28 mouse cellular contexts compared by ENCODE assay signal in the genomic region with DNA sequence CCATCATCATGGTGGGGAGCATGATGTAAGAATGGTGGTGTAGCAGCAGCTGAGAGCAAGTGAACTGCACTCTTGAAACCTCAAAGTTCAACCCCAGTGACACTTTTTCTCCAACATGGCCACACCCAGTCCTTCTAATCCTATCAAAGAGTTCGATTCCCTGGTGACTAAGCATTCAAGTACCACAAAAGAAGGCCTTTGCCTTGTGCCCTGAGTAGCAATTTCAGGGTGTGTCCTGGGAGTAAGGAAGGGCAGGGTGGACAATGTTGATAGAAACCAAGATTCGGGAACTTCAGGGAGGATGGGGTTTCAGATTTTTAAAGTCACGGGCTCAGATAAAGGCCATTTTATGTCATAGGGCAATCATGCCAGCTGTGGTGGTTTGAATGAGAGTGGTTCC. TPM values are rescaled to one million over a fixed set of nuclear protein-coding genes. Genes with fewer than 3 reads are reported as not detected.
DNase-seq lines count a peak whose midpoint lies in the region; ATAC-seq and TF ChIP-seq lines count a peak whose summit lies in the region.
"Had no signal": no experiment of that assay in that cellular context is flagged by ENCODE, and none has a peak within 500 bp of the region (broad histone marks: within the 10 kb centered on the region; RNA-seq: fewer than 3 reads in every experiment).

No protein-coding gene starts in this region.

- H3K9ac ChIP-seq in lung, postnatal 0 days (replicated peaks; ENCODE audit: low read depth): no peak overlapping the region
- H3K9ac ChIP-seq in hindbrain, embryonic 12.5 days: no peak overlapping the region
- H3K9ac ChIP-seq: embryonic facial prominence, embryonic 12.5 days; embryonic facial prominence, embryonic 15.5 days; heart, embryonic 12.5 days; heart, embryonic 15.5 days; hindbrain, embryonic 14.5 days had no signal

- TF ChIP-seq POLR2A in small intestine, adult 2 months (IDR thresholded peaks at IDR 0.05; ENCODE audit: low read depth, low read length): no peak

- peak; percentile 84 for DNase-seq in heart, adult 11 months
- no peak for DNase-seq in heart, adult 8-10 months (ENCODE audit: low spot score)
- DNase-seq in 416B (ENCODE audit: low read depth) (peak; percentile 21), R1 (ENCODE audit: low read depth, low spot score) (peak; percentile 32), liver (no peak)
- no peak for DNase-seq in lung, postnatal 0 days (ENCODE audit: low spot score)
- DNase-seq: adrenal gland, postnatal 10 days; adrenal gland, postnatal 36 days; cerebellum, adult 18-20 months; cerebellum, adult 9-11 months; cerebellum, postnatal 25 days; gastrocnemius, postnatal 10 days; gastrocnemius, postnatal 36 days; heart, postnatal 10 days; heart, postnatal 36 days; kidney, adult 11 months had no signal

- WGBS in small intestine, adult 2 months: 53% methylated on average over 3 of the region's 3 CpGs
- WGBS in lung, postnatal 0 days: 74% methylated on average over 3 of the region's 3 CpGs
- 84% methylated on average over 3 of the region's 3 CpGs for WGBS in hindbrain, embryonic 12.5 days

- no peaks in the 10 kb centered on the region for H3K36me3 ChIP-seq in small intestine, adult 2 months (ENCODE audit: control insufficient read depth, insufficient read depth, low read length)
- no peaks in the 10 kb centered on the region for H3K36me3 ChIP-seq in lung, postnatal 0 days (ENCODE audit: insufficient read depth, low read length)
- no peaks in the 10 kb centered on the region for H3K36me3 ChIP-seq in hindbrain, embryonic 12.5 days
- H3K36me3 ChIP-seq: embryonic facial prominence, embryonic 12.5 days; embryonic facial prominence, embryonic 15.5 days; G1E; heart, embryonic 12.5 days; heart, embryonic 15.5 days; hindbrain, embryonic 10.5 days had no signal

- H3K9me3 ChIP-seq in lung, postnatal 0 days (ENCODE audit: low read length): no peaks in the 10 kb centered on the region
- H3K9me3 ChIP-seq in hindbrain, embryonic 12.5 days (replicated peaks): 0 out of 2 replicates have a peak, but pooled peaks cover 4% of the 10 kb centered on the region
- H3K9me3 ChIP-seq: embryonic facial prominence, embryonic 15.5 days; G1E; heart, embryonic 15.5 days had no signal

- no peak for TF ChIP-seq CTCF in small intestine, adult 2 months (IDR thresholded peaks at IDR 0.05; ENCODE audit: extremely low read depth, insufficient read length, insufficient replicate concordance, low read depth, low read length)
- no peak for TF ChIP-seq CTCF in lung, postnatal 0 days (IDR thresholded peaks at IDR 0.05)

- H3K4me2 ChIP-seq in lung, postnatal 0 days (replicated peaks; ENCODE audit: low read depth, low read length): no peak overlapping the region
- H3K4me2 ChIP-seq in hindbrain, embryonic 12.5 days (replicated peaks): no peak overlapping the region
- H3K4me2 ChIP-seq: embryonic facial prominence, embryonic 12.5 days; embryonic facial prominence, embryonic 15.5 days; heart, embryonic 12.5 days; heart, embryonic 15.5 days; hindbrain, embryonic 14.5 days had no signal

- peak overlapping the region; percentile 91 for H3K27ac ChIP-seq in small intestine, adult 2 months (ENCODE audit: insufficient read depth, low read depth, low read length)
- no peak overlapping the region for H3K27ac ChIP-seq in lung, postnatal 0 days (ENCODE audit: low read length)
- no peak overlapping the region for H3K27ac ChIP-seq in hindbrain, embryonic 12.5 days
- H3K27ac ChIP-seq: embryonic facial prominence, embryonic 12.5 days; embryonic facial prominence, embryonic 15.5 days; heart, embryonic 15.5 days; hindbrain, embryonic 10.5 days; hindbrain, embryonic 14.5 days; hindbrain, postnatal 0 days had no signal

- H3K4me3 ChIP-seq in small intestine, adult 2 months (ENCODE audit: low read depth, low read length): no peak overlapping the region
- H3K4me3 ChIP-seq in lung, postnatal 0 days (ENCODE audit: low read depth, low read length): no peak overlapping the region
- no peak overlapping the region for H3K4me3 ChIP-seq in hindbrain, embryonic 12.5 days
- H3K4me3 ChIP-seq: embryonic facial prominence, embryonic 12.5 days; embryonic facial prominence, embryonic 15.5 days; heart, embryonic 12.5 days; heart, embryonic 15.5 days; hindbrain, embryonic 10.5 days had no signal

- no peak for TF ChIP-seq EP300 in lung, postnatal 0 days (IDR thresholded peaks at IDR 0.05)

- peaks cover 20% of the 10 kb centered on the region for H3K4me1 ChIP-seq in small intestine, adult 2 months (ENCODE audit: control insufficient read depth, insufficient read depth, insufficient read length, low read length)
- no peaks in the 10 kb centered on the region for H3K4me1 ChIP-seq in lung, postnatal 0 days (ENCODE audit: insufficient read depth, low read depth, low read length)
- 0 out of 2 replicates have a peak, but pooled peaks cover 3% of the 10 kb centered on the region for H3K4me1 ChIP-seq in hindbrain, embryonic 12.5 days
- H3K4me1 ChIP-seq: embryonic facial prominence, embryonic 12.5 days had no signal

- no peak for ATAC-seq in lung, postnatal 0 days
- ATAC-seq in hindbrain, embryonic 12.5 days (ENCODE audit: low FRiP score): no peak
- ATAC-seq: forebrain, embryonic 14.5 days; hindbrain, postnatal 0 days; inflammation-experienced regulatory T-cells, adult 6 months had no signal

- H3K27me3 ChIP-seq in small intestine, adult 2 months (ENCODE audit: control insufficient read depth, insufficient read depth, low read length): no peaks in the 10 kb centered on the region
- no peaks in the 10 kb centered on the region for H3K27me3 ChIP-seq in lung, postnatal 0 days (replicated peaks; ENCODE audit: insufficient read depth, low read length)
- no peaks in the 10 kb centered on the region for H3K27me3 ChIP-seq in hindbrain, embryonic 12.5 days
- H3K27me3 ChIP-seq: embryonic facial prominence, embryonic 12.5 days; embryonic facial prominence, embryonic 15.5 days; heart, embryonic 12.5 days; heart, embryonic 15.5 days had no signal

RNA-seq across cellular contexts. Expression of a gene that starts 38.3 kb away (rescaled TPM):
- 10 to 100 TPM; 19.8 to 26.2 (median 23.5) TPM for total RNA-seq in heart, adult 8-10 months (2022)
- polyA plus RNA-seq in small intestine, adult 2 months (2012; rRNA removed): 22.1 and 44.2 TPM in 2 replicates
- polyA plus RNA-seq in lung, postnatal 0 days (2015; fragmentation: Nextera tagmentation; extraction: Ambion mirVana): 7.3 and 9.5 TPM in 2 replicates
- 7.9 and 8.5 TPM in 2 replicates for polyA plus RNA-seq in hindbrain, embryonic 12.5 days (2016; fragmentation: Nextera tagmentation; extraction: Ambion mirVana)

RNA-seq across cellular contexts. Expression of a gene that starts 50.4 kb away (rescaled TPM):
- total RNA-seq in heart, adult 8-10 months (2022): 1 to 10 TPM; 1.8 to 2.0 (median 1.9) TPM
- 3.6 and 7.6 TPM in 2 replicates for polyA plus RNA-seq in small intestine, adult 2 months (2012; rRNA removed)
- polyA plus RNA-seq in lung, postnatal 0 days (2015; fragmentation: Nextera tagmentation; extraction: Ambion mirVana): 2.6 TPM in 2 replicates
- 2.1 and 3.6 TPM in 2 replicates for polyA plus RNA-seq in hindbrain, embryonic 12.5 days (2016; fragmentation: Nextera tagmentation; extraction: Ambion mirVana)
- total RNA-seq: G1E had no signal
- polyA plus RNA-seq: G1E had no signal

Comparison
In these comparisons a context has a peak if more than half of its experiments do, and no peak if none do; other contexts are left out.
1. DNase-seq: peak in heart, adult 11 months (single experiment), 416B (single experiment) and R1 (single experiment); none in heart, adult 8-10 months (single experiment), lung, postnatal 0 days (single experiment) and liver (single experiment).